Mouse (Mus musculus) stomach, postnatal 0 days (tissue): ENCODE data around the gene Ttc41.

Source experiments
- CTCF ChIP-seq: IDR thresholded peaks from 2 replicates; pipeline ENCODE4 v1.5.1; 2016; ENCODE audit warnings: antibody characterized with exemption, low read depth, mild to moderate bottlenecking, moderate library complexity
- EP300 ChIP-seq: optimal IDR thresholded peaks from 2 replicates; pipeline ENCODE3; 2016; ENCODE audit warnings: antibody characterized with exemption

DNA sequence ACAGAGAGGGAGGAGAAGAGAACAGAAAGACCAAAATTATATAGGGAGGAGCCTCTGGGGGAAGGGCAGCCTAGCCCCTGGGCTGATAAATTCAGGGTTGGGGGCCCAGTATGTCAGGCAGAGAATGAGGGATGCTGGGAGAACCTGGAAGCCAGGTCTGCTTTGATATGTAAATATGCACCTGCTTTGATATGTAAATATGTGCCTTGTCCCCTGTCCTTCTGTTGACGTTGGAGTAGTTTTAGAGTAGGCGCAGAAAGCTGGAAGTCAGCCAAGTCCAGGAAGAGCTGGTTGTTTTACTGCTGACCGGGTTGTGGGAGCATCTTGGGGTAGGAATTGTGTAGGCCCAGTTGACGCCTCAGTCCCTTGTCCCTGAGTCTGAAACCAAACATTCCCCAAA lies 64.2 kb downstream of the Ttc41 start:
- TF ChIP-seq CTCF (no peak), EP300 (no peak)
